Mouse (Mus musculus) kidney, adult 2 months (tissue): ENCODE measurements at regions not wholly inside any gene's neighbourhood (a gene's known extent, or its start where the extent isn't known, plus 50 kb on each side); places are given as distances from the start of the nearest gene placed in this dataset.

Experiments
- DNase-seq: peaks from one replicate; pipeline ENCODE4 v3.0.0; 2021
- H3K27ac ChIP-seq: fragments of 200-500 bp; 2 replicates; pipeline ENCODE4 v1.5.1; 2012; ENCODE audit warnings: low read depth, low read length, control low read depth, inconsistent platforms; ENCODE audit not compliant: insufficient read depth
- H3K27me3 ChIP-seq: fragments of 200-500 bp; replicated peaks from 2 replicates; pipeline ENCODE4 v1.6.1; 2012; ENCODE audit warnings: mild to moderate bottlenecking, moderate library complexity, low read length, inconsistent platforms; ENCODE audit not compliant: control insufficient read depth, insufficient read depth
- H3K36me3 ChIP-seq: fragments of 200-500 bp; 2 replicates; pipeline ENCODE4 v1.6.1; 2012; ENCODE audit warnings: mild to moderate bottlenecking, moderate library complexity, low read length, inconsistent platforms; ENCODE audit not compliant: control insufficient read depth, insufficient read depth
- H3K4me1 ChIP-seq: fragments of 200-500 bp; 2 replicates; pipeline ENCODE4 v1.6.1; 2011; ENCODE audit warnings: low read length; ENCODE audit not compliant: control insufficient read depth, insufficient read depth
- H3K4me3 ChIP-seq: fragments of 200-500 bp; 2 replicates; pipeline ENCODE4 v1.5.1; 2011; ENCODE audit warnings: mild to moderate bottlenecking, low read depth, low read length, control low read depth; ENCODE audit not compliant: insufficient read depth
- CTCF ChIP-seq: fragments of 200-500 bp; conservative IDR thresholded peaks from 2 replicates; pipeline ENCODE4 v1.5.1; 2011; ENCODE audit warnings: low read depth, mild to moderate bottlenecking, control low read depth, low read length, moderate library complexity, mixed read lengths; ENCODE audit not compliant: insufficient read depth, insufficient read length
- POLR2A ChIP-seq: fragments of 200-500 bp; IDR thresholded peaks from one replicate; pipeline ENCODE4 v1.6.1; 2011; ENCODE audit warnings: low read depth, low read length, control low read depth
- WGBS: fragments of 180-500 bp; shearing (Covaris S2); methylation state at CpG from one replicate; pipeline ENCODE4 v1.1.7; 2018; 5-methylcytosine and 5-hydroxymethylcytosine counted together

DNA sequence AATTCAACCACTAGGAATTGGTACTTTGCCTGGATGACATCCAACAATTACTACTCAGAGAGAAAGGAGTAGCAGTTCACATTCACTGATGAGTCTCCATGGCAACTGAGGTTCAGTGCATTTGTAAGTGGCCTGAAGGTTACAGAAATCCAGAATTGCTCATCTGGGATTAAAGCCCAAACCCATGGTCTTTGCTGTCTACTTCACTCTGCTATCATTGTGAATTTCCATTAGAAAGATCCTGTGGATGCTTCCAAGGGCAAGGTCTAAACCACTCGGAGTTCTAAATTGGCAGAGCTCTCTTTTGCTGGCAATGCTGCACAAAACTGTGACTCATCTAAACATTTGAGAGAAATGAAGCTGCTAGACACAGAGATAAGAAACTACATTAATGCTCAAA, 319.9 kb upstream of the Tbl1x start:
- TF ChIP-seq POLR2A (no peak), CTCF (no peak)
- no peak overlapping the region for H3K4me3 ChIP-seq
- no peaks in the 10 kb centered on the region for H3K4me1 ChIP-seq
- H3K27me3 ChIP-seq: no peaks in the 10 kb centered on the region
- H3K36me3 ChIP-seq: no peaks in the 10 kb centered on the region
- no peak overlapping the region for H3K27ac ChIP-seq
- DNase-seq: no peak
- WGBS: 56% methylated on average over 1 of the region's 1 CpGs

DNA sequence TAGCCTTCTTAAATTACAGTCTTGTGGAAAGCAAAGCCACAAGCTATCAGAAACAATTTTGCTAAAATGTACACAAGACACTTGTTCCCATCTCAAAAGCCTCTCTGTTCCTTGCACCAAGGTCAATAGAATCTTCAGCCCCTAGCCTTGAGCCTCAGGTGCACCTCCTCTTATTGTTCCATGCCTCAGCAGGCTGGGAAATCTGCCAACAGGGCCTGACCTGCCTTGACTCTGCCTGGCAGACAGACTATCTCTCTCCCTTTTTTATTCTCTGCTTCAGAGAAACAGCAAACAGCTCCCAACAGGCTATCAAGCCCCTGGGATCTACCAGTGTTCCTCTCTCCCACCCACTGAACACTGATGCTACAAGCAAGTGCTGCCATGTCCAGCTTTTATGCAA, 302.1 kb upstream of the Tbl1x start:
- H3K4me1 ChIP-seq: no peaks in the 10 kb centered on the region
- no peak for TF ChIP-seq POLR2A
- TF ChIP-seq CTCF: no peak
- no peak overlapping the region for H3K4me3 ChIP-seq
- peak; percentile 19 for DNase-seq
- H3K27ac ChIP-seq: no peak overlapping the region
- no peaks in the 10 kb centered on the region for H3K27me3 ChIP-seq
- H3K36me3 ChIP-seq: no peaks in the 10 kb centered on the region

DNA sequence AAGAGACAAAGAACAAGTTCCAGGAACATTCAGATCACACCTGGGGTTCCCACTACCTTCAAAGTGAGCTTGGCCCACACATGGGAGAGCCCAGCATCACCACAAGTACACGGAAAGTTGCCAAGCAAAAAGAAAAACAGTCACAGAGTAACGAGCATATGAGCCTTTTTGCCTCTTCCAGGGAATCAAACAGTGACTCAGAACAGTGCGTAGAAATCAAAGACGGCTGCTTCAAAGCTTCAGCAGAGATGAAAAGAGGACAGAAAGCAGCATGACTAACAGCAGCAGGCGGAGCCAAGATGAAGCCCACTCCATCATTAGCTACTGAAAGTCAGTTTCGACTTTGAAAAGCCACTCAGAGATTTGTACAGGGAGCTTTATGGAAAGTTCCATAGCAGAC, 291.5 kb upstream of the Tbl1x start:
- 44% methylated on average over 6 of the region's 6 CpGs for whole genome bisulfite sequencing
- Histone ChIP-seq H3K27ac (no peak overlapping the region), H3K4me3 (no peak overlapping the region), H3K4me1 (no peaks in the 10 kb centered on the region), H3K27me3 (no peaks in the 10 kb centered on the region), H3K36me3 (no peaks in the 10 kb centered on the region)
- no peak for TF ChIP-seq CTCF
- TF ChIP-seq POLR2A: no peak
- DNase-seq: no peak
